Mouse (Mus musculus): ENCODE data around the gene Brca1.

GRCm38 (mm10) chr11:101556954-101557353, 5.2 kb upstream of the Brca1 start:
- no peak for TF ChIP-seq SRF (IDR thresholded peaks at IDR 0.05; ENCODE audit: control insufficient read depth, insufficient read length, low read depth)
- TF ChIP-seq REST (IDR thresholded peaks at IDR 0.05; ENCODE audit: insufficient read depth, insufficient read length) = no peak
- no peak for TF ChIP-seq POLR2A (IDR thresholded peaks at IDR 0.05; ENCODE audit: insufficient read length, low read depth)
- TF ChIP-seq USF1 (IDR thresholded peaks at IDR 0.05; ENCODE audit: low read depth) = no peak

Data from myocyte (in vitro differentiated cells).